In the genomic region with DNA sequence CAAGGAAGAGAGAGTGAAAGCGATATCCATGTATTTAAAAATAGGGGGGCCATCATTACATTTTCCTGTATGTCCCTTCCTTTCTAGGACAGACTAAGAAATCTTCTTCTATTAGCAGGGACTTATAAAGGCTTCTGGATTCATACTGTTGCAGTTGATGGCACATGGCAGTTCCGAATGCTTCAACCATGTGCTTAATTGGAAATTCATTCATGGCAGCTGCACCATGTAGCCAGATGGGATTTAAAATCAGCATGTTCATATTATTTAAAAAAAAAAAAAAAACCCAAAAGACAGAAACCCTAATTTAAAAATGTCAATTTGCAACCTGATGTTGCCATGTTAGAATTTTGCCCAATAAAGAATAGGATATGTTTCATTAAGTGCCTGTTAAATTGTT, we compare ENCODE assay signal across 36 mouse cellular contexts. TPM values are rescaled to one million over a fixed set of nuclear protein-coding genes. Genes with fewer than 3 reads are reported as not detected.
DNase-seq lines count a peak whose midpoint lies in the region; ATAC-seq and TF ChIP-seq lines count a peak whose summit lies in the region.
"Had no signal": no experiment of that assay in that cellular context is flagged by ENCODE, and none has a peak within 500 bp of the region (broad histone marks: within the 10 kb centered on the region; RNA-seq: fewer than 3 reads in every experiment).

No protein-coding gene starts in this region.

- no peak for TF ChIP-seq CTCF in stomach, postnatal 0 days (IDR thresholded peaks at IDR 0.05; ENCODE audit: low read depth)

- WGBS in forebrain, embryonic 14.5 days: 76% methylated on average over 2 of the region's 2 CpGs
- 94% methylated on average over 2 of the region's 2 CpGs for WGBS in forebrain, embryonic 11.5 days
- 60% methylated on average over 2 of the region's 2 CpGs for WGBS in stomach, embryonic 14.5 days
- WGBS in stomach, postnatal 0 days: 64% methylated on average over 2 of the region's 2 CpGs
- 96% methylated on average over 2 of the region's 2 CpGs for WGBS in kidney, embryonic 14.5 days

- H3K9me3 ChIP-seq in forebrain, embryonic 14.5 days (replicated peaks; ENCODE audit: control insufficient read depth, low read length): no peaks in the 10 kb centered on the region
- no peaks in the 10 kb centered on the region for H3K9me3 ChIP-seq in forebrain, embryonic 11.5 days (ENCODE audit: control insufficient read depth, low read length)
- no peaks in the 10 kb centered on the region for H3K9me3 ChIP-seq in stomach, embryonic 14.5 days (ENCODE audit: control insufficient read depth, low read depth, low read length)
- no peaks in the 10 kb centered on the region for H3K9me3 ChIP-seq in stomach, postnatal 0 days (ENCODE audit: control insufficient read depth, low read length)
- no peaks in the 10 kb centered on the region for H3K9me3 ChIP-seq in kidney, embryonic 14.5 days (ENCODE audit: control insufficient read depth, low read length)
- H3K9me3 ChIP-seq: embryonic facial prominence, embryonic 10.5 days; embryonic facial prominence, embryonic 15.5 days; hindbrain, embryonic 12.5 days; intestine, embryonic 15.5 days; limb, embryonic 10.5 days; limb, embryonic 15.5 days; liver, embryonic 13.5 days; megakaryocyte, embryonic 14.5 days had no signal

- H3K4me1 ChIP-seq in forebrain, embryonic 14.5 days (ENCODE audit: control insufficient read depth, insufficient read depth, low read length): no peaks in the 10 kb centered on the region; the same call in 1 of the 2 replicates
- no peaks in the 10 kb centered on the region for H3K4me1 ChIP-seq in forebrain, embryonic 11.5 days (replicated peaks; ENCODE audit: control insufficient read depth, insufficient read depth, low read length)
- H3K4me1 ChIP-seq in stomach, embryonic 14.5 days (ENCODE audit: control insufficient read depth, insufficient read depth, low read length): peaks cover 10% of the 10 kb centered on the region; the same call in 1 of the 2 replicates
- no peaks in the 10 kb centered on the region for H3K4me1 ChIP-seq in stomach, postnatal 0 days (replicated peaks; ENCODE audit: control insufficient read depth, insufficient read depth)
- H3K4me1 ChIP-seq in kidney, embryonic 14.5 days (ENCODE audit: control insufficient read depth, insufficient read depth, low read length): no peaks in the 10 kb centered on the region
- H3K4me1 ChIP-seq: embryonic facial prominence, embryonic 10.5 days; embryonic facial prominence, embryonic 15.5 days; limb, embryonic 15.5 days had no signal

- peak; percentile 63 for DNase-seq in forebrain, embryonic 14.5 days (ENCODE audit: low spot score)
- DNase-seq in forebrain, embryonic 11.5 days (ENCODE audit: low spot score): no peak
- peak; percentile 22 to 73 for DNase-seq in layer of hippocampus, adult 18-20 months (ENCODE audit: low spot score in 2 of 2)
- no peak for DNase-seq in layer of hippocampus, postnatal 25 days (ENCODE audit: extremely low spot score in 1 of 2, low spot score in 1 of 2)
- DNase-seq in stomach, postnatal 0 days (ENCODE audit: low spot score): no peak
- DNase-seq in frontal cortex, postnatal 25 days (ENCODE audit: low spot score in 2 of 2): no peak
- DNase-seq: adrenal gland, adult 2 months; adrenal gland, postnatal 36 days; cerebellum, adult 8-10 months; cerebellum, postnatal 25 days; gastrocnemius, adult 2 months; gastrocnemius, postnatal 36 days; heart, adult 18-20 months; heart, postnatal 36 days; kidney, adult 2 months; liver, embryonic 13.5 days; lung, adult 18-20 months; lung, postnatal 4 days; midbrain, embryonic 14.5 days; thymus, adult 18-20 months; thymus, postnatal 25 days had no signal

- no peak overlapping the region for H3K9ac ChIP-seq in forebrain, embryonic 14.5 days (ENCODE audit: low read length)
- no peak overlapping the region for H3K9ac ChIP-seq in forebrain, embryonic 11.5 days (ENCODE audit: low read length)
- no peak overlapping the region for H3K9ac ChIP-seq in stomach, embryonic 14.5 days (replicated peaks; ENCODE audit: low read depth, low read length)
- H3K9ac ChIP-seq in stomach, postnatal 0 days (ENCODE audit: low read length): no peak overlapping the region
- no peak overlapping the region for H3K9ac ChIP-seq in kidney, embryonic 14.5 days (ENCODE audit: low read depth, low read length)
- H3K9ac ChIP-seq: embryonic facial prominence, embryonic 15.5 days; hindbrain, embryonic 12.5 days; intestine, embryonic 15.5 days; limb, embryonic 15.5 days; liver, embryonic 13.5 days had no signal

- H3K4me3 ChIP-seq in forebrain, embryonic 14.5 days (ENCODE audit: low read depth, low read length): no peak overlapping the region
- no peak overlapping the region for H3K4me3 ChIP-seq in forebrain, embryonic 11.5 days (ENCODE audit: low read depth, low read length)
- no peak overlapping the region for H3K4me3 ChIP-seq in stomach, embryonic 14.5 days (ENCODE audit: low read depth, low read length)
- no peak overlapping the region for H3K4me3 ChIP-seq in stomach, postnatal 0 days (ENCODE audit: low read depth, low read length)
- H3K4me3 ChIP-seq in kidney, embryonic 14.5 days (ENCODE audit: low read length): no peak overlapping the region
- H3K4me3 ChIP-seq: embryonic facial prominence, embryonic 10.5 days; embryonic facial prominence, embryonic 15.5 days; gastrocnemius, adult 2 months; hindbrain, embryonic 12.5 days; intestine, embryonic 15.5 days; limb, embryonic 10.5 days; limb, embryonic 15.5 days; liver, embryonic 13.5 days; megakaryocyte, embryonic 14.5 days had no signal

- H3K27me3 ChIP-seq in forebrain, embryonic 14.5 days (replicated peaks; ENCODE audit: control insufficient read depth, insufficient read depth, low read length): no peaks in the 10 kb centered on the region
- H3K27me3 ChIP-seq in forebrain, embryonic 11.5 days (ENCODE audit: control insufficient read depth, insufficient read depth, low read length): no peaks in the 10 kb centered on the region
- H3K27me3 ChIP-seq in stomach, embryonic 14.5 days (ENCODE audit: control insufficient read depth, insufficient read depth, low read length): no peaks in the 10 kb centered on the region
- no peaks in the 10 kb centered on the region for H3K27me3 ChIP-seq in stomach, postnatal 0 days (ENCODE audit: control insufficient read depth, insufficient read depth, low read length)
- H3K27me3 ChIP-seq in kidney, embryonic 14.5 days (ENCODE audit: control insufficient read depth, insufficient read depth, low read length): no peaks in the 10 kb centered on the region
- H3K27me3 ChIP-seq: CH12.LX; embryonic facial prominence, embryonic 15.5 days; hindbrain, embryonic 12.5 days; intestine, embryonic 15.5 days; limb, embryonic 15.5 days; liver, embryonic 13.5 days; megakaryocyte, embryonic 14.5 days had no signal

- H3K4me2 ChIP-seq in forebrain, embryonic 14.5 days (ENCODE audit: low read length): no peak overlapping the region
- H3K4me2 ChIP-seq in forebrain, embryonic 11.5 days (ENCODE audit: low read depth, low read length, severe bottlenecking): no peak overlapping the region
- H3K4me2 ChIP-seq in stomach, embryonic 14.5 days (replicated peaks; ENCODE audit: low read depth, low read length): no peak overlapping the region
- H3K4me2 ChIP-seq in stomach, postnatal 0 days (replicated peaks; ENCODE audit: low read depth): no peak overlapping the region
- no peak overlapping the region for H3K4me2 ChIP-seq in kidney, embryonic 14.5 days (replicated peaks; ENCODE audit: low read depth, low read length)
- H3K4me2 ChIP-seq: embryonic facial prominence, embryonic 15.5 days; heart, embryonic 11.5 days; hindbrain, embryonic 12.5 days; intestine, embryonic 15.5 days; limb, embryonic 15.5 days; liver, embryonic 13.5 days had no signal

- no peak for ATAC-seq in forebrain, embryonic 14.5 days
- no peak for ATAC-seq in forebrain, embryonic 11.5 days (replicated peaks; ENCODE audit: low FRiP score)
- no peak for ATAC-seq in stomach, embryonic 14.5 days (ENCODE audit: insufficient number of reproducible peaks, insufficient read depth, low FRiP score, low read depth)
- ATAC-seq in stomach, postnatal 0 days (ENCODE audit: low FRiP score, low TSS enrichment): no peak
- no peak for ATAC-seq in kidney, embryonic 14.5 days (ENCODE audit: low FRiP score, low TSS enrichment)
- ATAC-seq: activated CD4-positive, CD25-positive, alpha-beta regulatory T cell, adult 4 months; hindbrain, postnatal 0 days; intestine, embryonic 15.5 days; lung, postnatal 0 days had no signal

- no peaks in the 10 kb centered on the region for H3K36me3 ChIP-seq in forebrain, embryonic 14.5 days (ENCODE audit: control insufficient read depth, insufficient read depth, low read length)
- H3K36me3 ChIP-seq in forebrain, embryonic 11.5 days (ENCODE audit: control insufficient read depth, insufficient read depth, low read length): no peaks in the 10 kb centered on the region
- H3K36me3 ChIP-seq in stomach, embryonic 14.5 days (ENCODE audit: control insufficient read depth, insufficient read depth, low read length): no peaks in the 10 kb centered on the region
- H3K36me3 ChIP-seq in stomach, postnatal 0 days (ENCODE audit: control insufficient read depth, insufficient read depth, low read length): no peaks in the 10 kb centered on the region
- H3K36me3 ChIP-seq in kidney, embryonic 14.5 days (ENCODE audit: control insufficient read depth, insufficient read depth, low read length): no peaks in the 10 kb centered on the region
- H3K36me3 ChIP-seq: embryonic facial prominence, embryonic 10.5 days; embryonic facial prominence, embryonic 15.5 days; hindbrain, embryonic 12.5 days; intestine, embryonic 15.5 days; limb, embryonic 10.5 days; limb, embryonic 15.5 days; liver, embryonic 13.5 days had no signal

- H3K27ac ChIP-seq in forebrain, embryonic 14.5 days (ENCODE audit: low read depth, low read length): no peak overlapping the region; the same call in 1 of the 2 replicates
- no peak overlapping the region for H3K27ac ChIP-seq in forebrain, embryonic 11.5 days (ENCODE audit: low read depth, low read length)
- H3K27ac ChIP-seq in stomach, embryonic 14.5 days (ENCODE audit: low read length): peak overlapping the region; percentile 45; the same call in 1 of the 2 replicates
- H3K27ac ChIP-seq in stomach, postnatal 0 days (replicated peaks): no peak overlapping the region
- no peak overlapping the region for H3K27ac ChIP-seq in kidney, embryonic 14.5 days (ENCODE audit: low read depth, low read length)
- H3K27ac ChIP-seq: embryonic facial prominence, embryonic 10.5 days; embryonic facial prominence, embryonic 15.5 days; gastrocnemius, adult 2 months; hindbrain, embryonic 12.5 days; hindbrain, postnatal 0 days; intestine, embryonic 15.5 days; kidney, postnatal 0 days; limb, embryonic 10.5 days; limb, embryonic 15.5 days; liver, embryonic 13.5 days had no signal

- TF ChIP-seq EP300 in stomach, postnatal 0 days (optimal IDR thresholded peaks at IDR 0.05): no peak

RNA-seq across cellular contexts. Expression of a gene that starts 37.9 kb away (rescaled TPM):
- 86.6 and 103 TPM in 2 replicates for polyA plus RNA-seq in forebrain, embryonic 14.5 days (2014; fragmentation: Nextera tagmentation; extraction: Ambion mirVana)
- polyA plus RNA-seq in forebrain, embryonic 11.5 days (2014; fragmentation: Nextera tagmentation; extraction: Ambion mirVana): 52.9 and 53.6 TPM in 2 replicates
- total RNA-seq in layer of hippocampus, adult 18-20 months (2021): 100 to 1,000 TPM; 217 to 233 TPM
- total RNA-seq in layer of hippocampus, postnatal 25 days (2021): 100 to 1,000 TPM; 224 to 251 TPM
- 59.9 and 64.8 TPM in 2 replicates for polyA plus RNA-seq in stomach, embryonic 14.5 days (2014; fragmentation: Nextera tagmentation; extraction: Ambion mirVana)
- polyA plus RNA-seq in stomach, postnatal 0 days (2015; fragmentation: Nextera tagmentation; extraction: Ambion mirVana): 15.5 and 17.4 TPM in 2 replicates
- 43.6 and 53.8 TPM in 2 replicates for polyA plus RNA-seq in kidney, embryonic 14.5 days (2014; fragmentation: Nextera tagmentation; extraction: Ambion mirVana)

Comparison
In these comparisons a context has a peak if more than half of its experiments do, and no peak if none do; other contexts are left out.
1. DNase-seq: peak in forebrain, embryonic 14.5 days (single experiment) and layer of hippocampus, adult 18-20 months (2 of 2); none in forebrain, embryonic 11.5 days (single experiment), layer of hippocampus, postnatal 25 days (0 of 2), stomach, postnatal 0 days (single experiment) and frontal cortex, postnatal 25 days (0 of 2).